Mouse (Mus musculus) bone marrow, adult 2 months (tissue): Measurements from ENCODE around the gene Sncb.

Experiments used
- CTCF ChIP-seq: fragments of 200-500 bp; IDR thresholded peaks from 2 replicates; pipeline ENCODE4 v1.5.1; 2011; ENCODE audit warnings: low read length, control low read depth; ENCODE audit not compliant: control insufficient read depth, insufficient read depth
- POLR2A ChIP-seq: fragments of 200-500 bp; IDR thresholded peaks from 2 replicates; pipeline ENCODE4 v1.6.1; 2011; ENCODE audit warnings: low read depth, mild to moderate bottlenecking, control low read depth, low read length, borderline replicate concordance; ENCODE audit not compliant: control insufficient read depth

DNA sequence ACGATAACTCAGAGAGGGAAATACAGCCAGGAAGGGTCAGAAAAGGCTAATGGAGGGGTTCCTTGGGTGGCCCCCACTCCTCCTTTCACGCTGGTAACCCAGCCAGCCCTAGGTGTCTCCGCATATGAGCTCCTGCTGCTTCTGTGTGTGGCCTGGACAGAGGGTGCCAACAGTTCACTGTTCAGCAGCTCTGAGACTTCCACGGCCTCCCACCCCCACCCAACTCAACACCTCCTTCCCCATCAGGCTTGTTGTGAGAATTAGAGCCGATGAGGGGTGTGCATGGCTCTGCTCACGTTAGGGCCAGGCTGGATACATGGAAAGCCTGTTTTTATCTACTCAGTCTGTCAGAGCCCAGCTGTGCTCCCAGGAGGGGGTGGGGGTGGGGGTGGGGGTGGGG, 20.3 kb downstream of the Sncb start:
- TF ChIP-seq CTCF (no peak), POLR2A (no peak)
